Mouse (Mus musculus): ENCODE measurements around the gene Ccdc136. TPM values are rescaled to one million over a fixed set of nuclear protein-coding genes. Genes with fewer than 3 reads are reported as not detected.
A peak's percentile ranks its signal among the peaks of the same experiment; 100 is the strongest.

Ccdc136 gene
- total and polyA plus RNA-seq, 2 experiments from 2014 or later, result 62.0 to 79.4 TPM

- Histone ChIP-seq H3K9me3 (ENCODE audit: low read length) (no peaks in the 10 kb centered on the region), H3K9ac (replicated peaks; ENCODE audit: low read length) (no peak overlapping the region), H3K4me1 (ENCODE audit: insufficient read depth, low read length) (peaks cover 16% of the 10 kb centered on the region; the same call in 1 of the 2 replicates), H3K36me3 (ENCODE audit: insufficient read depth, low read length) (no peaks in the 10 kb centered on the region), H3K4me2 (ENCODE audit: low read depth, low read length) (peak overlapping the region; percentile 60), H3K4me3 (ENCODE audit: low read length) (no peak overlapping the region), H3K27ac (peak overlapping the region; percentile 64; the same call in 1 of the 2 replicates), H3K27me3 (ENCODE audit: insufficient read depth, low read length) (peaks cover 13% of the 10 kb centered on the region)
- DNase-seq (ENCODE audit: low spot score), result peak; percentile 61
- no peak for TF ChIP-seq CTCF (IDR thresholded peaks at IDR 0.05; ENCODE audit: low read depth)
- ATAC-seq, result peak; percentile 52
- 16% methylated on average over 6 of the region's 6 CpGs for WGBS
Measured at GRCm38 (mm10) chr6:29435940-29436451, 39.9 kb downstream of the Ccdc136 start.

DNA sequence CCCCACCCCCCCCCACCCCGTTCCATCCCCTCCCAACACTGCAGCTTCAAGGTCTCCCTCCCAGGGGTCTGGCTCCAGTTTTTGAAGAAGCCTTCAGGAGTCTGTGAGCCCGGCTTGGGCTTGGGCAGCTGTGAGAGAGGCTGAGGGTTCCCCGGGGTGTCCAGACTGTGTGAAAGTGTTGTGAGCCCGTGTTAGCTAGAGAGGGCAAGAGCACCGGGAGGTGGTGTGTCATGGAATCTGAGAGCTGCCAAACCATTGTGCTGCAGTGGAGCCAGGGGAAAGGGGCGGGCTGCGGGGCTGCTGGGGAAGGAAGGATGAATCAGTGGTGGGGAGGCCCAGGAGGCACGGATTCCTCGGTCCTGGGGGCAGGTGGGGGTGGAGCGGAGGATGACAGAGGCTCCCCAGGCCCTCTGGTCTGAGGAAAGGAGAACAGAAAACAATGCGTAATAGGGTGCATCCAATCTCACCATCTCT is 40.4 kb downstream of the Ccdc136 start:
- ATAC-seq, result peak; percentile 47
- Histone ChIP-seq H3K4me2 (ENCODE audit: low read depth, low read length) (peak overlapping the region; percentile 60; the same call in 1 of the 2 replicates), H3K36me3 (ENCODE audit: insufficient read depth, low read length) (no peaks in the 10 kb centered on the region), H3K27ac (peak overlapping the region; percentile 64; the same call in 1 of the 2 replicates), H3K4me3 (ENCODE audit: low read length) (no peak overlapping the region), H3K4me1 (ENCODE audit: insufficient read depth, low read length) (peaks cover 16% of the 10 kb centered on the region; the same call in 1 of the 2 replicates), H3K27me3 (ENCODE audit: insufficient read depth, low read length) (peaks cover 13% of the 10 kb centered on the region), H3K9ac (replicated peaks; ENCODE audit: low read length) (0 out of 2 replicates have a peak overlapping the region, but pooled peaks have one; percentile 17), H3K9me3 (ENCODE audit: low read length) (no peaks in the 10 kb centered on the region)
- WGBS, result 7% methylated on average over 11 of the region's 11 CpGs
- DNase-seq (ENCODE audit: low spot score), result peak; percentile 57
- no peak for TF ChIP-seq CTCF (IDR thresholded peaks at IDR 0.05; ENCODE audit: low read depth)

- Histone ChIP-seq H3K27ac (no peak overlapping the region), H3K27me3 (ENCODE audit: insufficient read depth, low read length) (0 out of 2 replicates have a peak, but pooled peaks cover under 1% of the 10 kb centered on the region), H3K4me1 (ENCODE audit: insufficient read depth, low read length) (peaks cover 11% of the 10 kb centered on the region; the same call in 1 of the 2 replicates), H3K9me3 (ENCODE audit: low read length) (no peaks in the 10 kb centered on the region), H3K4me2 (ENCODE audit: low read depth, low read length) (no peak overlapping the region), H3K4me3 (ENCODE audit: low read length) (no peak overlapping the region), H3K36me3 (ENCODE audit: insufficient read depth, low read length) (no peaks in the 10 kb centered on the region), H3K9ac (replicated peaks; ENCODE audit: low read length) (no peak overlapping the region)
- WGBS, result 36% methylated on average over 4 of the region's 4 CpGs
- DNase-seq (ENCODE audit: low spot score) (peak; percentile 18), ATAC-seq (no peak)
- no peak for TF ChIP-seq CTCF (IDR thresholded peaks at IDR 0.05; ENCODE audit: low read depth)
Measured at GRCm38 (mm10) chr6:29439251-29439650, 43.1 kb downstream of the Ccdc136 start.

GRCm38 (mm10) chr6:29439789-29440188 is 43.7 kb downstream of the Ccdc136 start:
- Histone ChIP-seq H3K36me3 (ENCODE audit: insufficient read depth, low read length) (no peaks in the 10 kb centered on the region), H3K4me2 (ENCODE audit: low read depth, low read length) (no peak overlapping the region), H3K27ac (no peak overlapping the region), H3K4me1 (ENCODE audit: insufficient read depth, low read length) (peaks cover 11% of the 10 kb centered on the region; the same call in 1 of the 2 replicates), H3K27me3 (ENCODE audit: insufficient read depth, low read length) (no peaks in the 10 kb centered on the region), H3K4me3 (ENCODE audit: low read length) (no peak overlapping the region), H3K9me3 (ENCODE audit: low read length) (no peaks in the 10 kb centered on the region), H3K9ac (replicated peaks; ENCODE audit: low read length) (no peak overlapping the region)
- ATAC-seq (no peak), DNase-seq (ENCODE audit: low spot score) (no peak)
- WGBS, result 80% methylated on average over 6 of the region's 6 CpGs
- no peak for TF ChIP-seq CTCF (IDR thresholded peaks at IDR 0.05; ENCODE audit: low read depth)

GRCm38 (mm10) chr6:29444773-29445172 is 48.7 kb downstream of the Ccdc136 start:
- no peak overlapping the region for H3K27ac ChIP-seq
- no peaks in the 10 kb centered on the region for H3K36me3 ChIP-seq (ENCODE audit: insufficient read depth, low read length)
- no peak overlapping the region for H3K9ac ChIP-seq (replicated peaks; ENCODE audit: low read length)
- WGBS, result 66% methylated on average over 11 of the region's 11 CpGs
- no peak overlapping the region for H3K4me2 ChIP-seq (ENCODE audit: low read depth, low read length)
- peak; percentile 67 for TF ChIP-seq CTCF (IDR thresholded peaks at IDR 0.05; ENCODE audit: low read depth)
- no peaks in the 10 kb centered on the region for H3K9me3 ChIP-seq (ENCODE audit: low read length)
- no peak overlapping the region for H3K4me3 ChIP-seq (ENCODE audit: low read length)
- H3K4me1 ChIP-seq (ENCODE audit: insufficient read depth, low read length), result no peaks in the 10 kb centered on the region
- ATAC-seq, result no peak
- H3K27me3 ChIP-seq (ENCODE audit: insufficient read depth, low read length), result no peaks in the 10 kb centered on the region
- DNase-seq (ENCODE audit: low spot score), result peak; percentile 28

GRCm38 (mm10) chr6:29445354-29445753 is 49.2 kb downstream of the Ccdc136 start:
- H3K9me3 ChIP-seq (ENCODE audit: low read length), result no peaks in the 10 kb centered on the region
- 93% methylated on average over 7 of the region's 7 CpGs for WGBS
- DNase-seq (ENCODE audit: low spot score) (no peak), ATAC-seq (no peak)
- H3K27ac ChIP-seq, result no peak overlapping the region
- no peaks in the 10 kb centered on the region for H3K4me1 ChIP-seq (ENCODE audit: insufficient read depth, low read length)
- H3K4me3 ChIP-seq (ENCODE audit: low read length), result no peak overlapping the region
- no peak overlapping the region for H3K4me2 ChIP-seq (ENCODE audit: low read depth, low read length)
- no peaks in the 10 kb centered on the region for H3K36me3 ChIP-seq (ENCODE audit: insufficient read depth, low read length)
- H3K27me3 ChIP-seq (ENCODE audit: insufficient read depth, low read length), result no peaks in the 10 kb centered on the region
- no peak for TF ChIP-seq CTCF (IDR thresholded peaks at IDR 0.05; ENCODE audit: low read depth)
- H3K9ac ChIP-seq (replicated peaks; ENCODE audit: low read length), result no peak overlapping the region

- Histone ChIP-seq H3K27me3 (ENCODE audit: insufficient read depth, low read length) (no peaks in the 10 kb centered on the region), H3K4me1 (ENCODE audit: insufficient read depth, low read length) (no peaks in the 10 kb centered on the region), H3K9me3 (ENCODE audit: low read length) (no peaks in the 10 kb centered on the region), H3K4me2 (ENCODE audit: low read depth, low read length) (no peak overlapping the region), H3K36me3 (ENCODE audit: insufficient read depth, low read length) (no peaks in the 10 kb centered on the region), H3K27ac (no peak overlapping the region), H3K4me3 (ENCODE audit: low read length) (no peak overlapping the region), H3K9ac (replicated peaks; ENCODE audit: low read length) (no peak overlapping the region)
- TF ChIP-seq CTCF (IDR thresholded peaks at IDR 0.05; ENCODE audit: low read depth), result no peak
- no peak for DNase-seq (ENCODE audit: low spot score)
- WGBS, result 32% methylated on average over 4 of the region's 4 CpGs
- ATAC-seq, result peak; percentile 49
Measured at GRCm38 (mm10) chr6:29449858-29450257, 53.7 kb downstream of the Ccdc136 start.
